Comparison of ENCODE assay signal across 8 mouse cellular contexts in the genomic region with DNA sequence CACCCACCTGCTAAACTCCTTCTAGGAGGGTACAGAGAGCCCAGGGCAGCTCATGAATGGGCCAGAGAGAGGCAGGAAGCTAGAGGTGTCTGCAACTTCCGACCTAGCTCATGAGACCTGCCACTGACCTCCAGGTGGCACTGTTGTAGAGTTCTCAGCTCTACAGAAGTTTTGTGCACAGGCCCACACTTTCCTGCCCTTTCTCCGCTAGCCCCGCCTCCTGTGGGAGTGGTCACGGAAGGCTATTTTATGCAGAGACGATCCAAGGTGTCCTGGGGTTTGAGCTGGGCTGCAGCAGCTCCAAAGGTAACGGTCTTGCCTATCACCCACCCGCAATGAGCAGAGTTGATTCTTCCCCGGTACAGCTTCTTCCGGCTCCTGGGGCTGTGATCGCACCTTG. TPM values are rescaled to one million over a fixed set of nuclear protein-coding genes. Genes with fewer than 3 reads are reported as not detected.
DNase-seq lines count a peak whose midpoint lies in the region; ATAC-seq lines count a peak whose summit lies in the region.

No protein-coding gene starts in this region.

- H3K9ac ChIP-seq in forebrain, embryonic 14.5 days (ENCODE audit: low read length) = no peak overlapping the region
- H3K9ac ChIP-seq in stomach, embryonic 14.5 days (replicated peaks; ENCODE audit: low read depth, low read length) = no peak overlapping the region

- H3K9me3 ChIP-seq in forebrain, embryonic 14.5 days (replicated peaks; ENCODE audit: control insufficient read depth, low read length) = no peaks in the 10 kb centered on the region
- H3K9me3 ChIP-seq in stomach, embryonic 14.5 days (ENCODE audit: control insufficient read depth, low read depth, low read length) = no peaks in the 10 kb centered on the region; the same call in 1 of the 2 replicates

- 9% methylated on average over 10 of the region's 10 CpGs for WGBS in forebrain, embryonic 14.5 days
- WGBS in stomach, embryonic 14.5 days = 9% methylated on average over 10 of the region's 10 CpGs

- no peak for ATAC-seq in forebrain, embryonic 14.5 days
- ATAC-seq in hematopoietic stem cell, adult 5-6 weeks (replicated peaks in 1 of 2; ENCODE audit: insufficient read depth in 1 of 2, low FRiP score in 2 of 2, low TSS enrichment in 1 of 2, low read depth in 1 of 2, poor library complexity in 2 of 2, severe bottlenecking in 2 of 2) = peak; percentile 97 to 98
- peak; percentile 93 for ATAC-seq in megakaryocyte-erythroid progenitor cell, adult 5-6 weeks (replicated peaks; ENCODE audit: low FRiP score, low TSS enrichment, poor library complexity, severe bottlenecking)
- ATAC-seq in stomach, embryonic 14.5 days (ENCODE audit: insufficient number of reproducible peaks, insufficient read depth, low FRiP score, low read depth) = peak; percentile 83; the same call in 1 of the 2 replicates

- H3K4me1 ChIP-seq in forebrain, embryonic 14.5 days (ENCODE audit: control insufficient read depth, insufficient read depth, low read length) = no peaks in the 10 kb centered on the region
- H3K4me1 ChIP-seq in stomach, embryonic 14.5 days (ENCODE audit: control insufficient read depth, insufficient read depth, low read length) = no peaks in the 10 kb centered on the region

- peak; percentile 51 for DNase-seq in layer of hippocampus, adult 9-11 months
- no peak for DNase-seq in layer of hippocampus, adult 8-10 months (ENCODE audit: low spot score in 2 of 2)
- DNase-seq in adrenal gland, postnatal 36 days = peak; percentile 85 to 91
- peak; percentile 70 for DNase-seq in forebrain, embryonic 14.5 days (ENCODE audit: low spot score)
- peak; percentile 44 to 55 for DNase-seq in layer of hippocampus, postnatal 10 days (ENCODE audit: low spot score in 2 of 2)

- H3K27me3 ChIP-seq in forebrain, embryonic 14.5 days (replicated peaks; ENCODE audit: control insufficient read depth, insufficient read depth, low read length) = no peaks in the 10 kb centered on the region; the same call in 1 of the 2 replicates
- H3K27me3 ChIP-seq in stomach, embryonic 14.5 days (ENCODE audit: control insufficient read depth, insufficient read depth, low read length) = no peaks in the 10 kb centered on the region

- H3K4me2 ChIP-seq in forebrain, embryonic 14.5 days (ENCODE audit: low read length) = peak overlapping the region; percentile 24; the same call in 1 of the 2 replicates
- H3K4me2 ChIP-seq in stomach, embryonic 14.5 days (replicated peaks; ENCODE audit: low read depth, low read length) = peak overlapping the region; percentile 29; the same call in 1 of the 2 replicates

- no peak overlapping the region for H3K4me3 ChIP-seq in forebrain, embryonic 14.5 days (ENCODE audit: low read depth, low read length)
- peak overlapping the region; percentile 11; the same call in 1 of the 2 replicates for H3K4me3 ChIP-seq in stomach, embryonic 14.5 days (ENCODE audit: low read depth, low read length)

- H3K27ac ChIP-seq in forebrain, embryonic 14.5 days (ENCODE audit: low read depth, low read length) = no peak overlapping the region
- no peak overlapping the region for H3K27ac ChIP-seq in stomach, embryonic 14.5 days (ENCODE audit: low read length)

- H3K36me3 ChIP-seq in forebrain, embryonic 14.5 days (ENCODE audit: control insufficient read depth, insufficient read depth, low read length) = no peaks in the 10 kb centered on the region
- H3K36me3 ChIP-seq in stomach, embryonic 14.5 days (ENCODE audit: control insufficient read depth, insufficient read depth, low read length) = no peaks in the 10 kb centered on the region

RNA-seq across cellular contexts. Expression of a gene that starts 20.1 kb away (rescaled TPM):
- total RNA-seq in layer of hippocampus, adult 8-10 months (2022) = 10 to 100 TPM; 25.5 to 34.0 (median 30.5) TPM
- 10 to 100 TPM; 65.8 to 69.2 TPM for total RNA-seq in adrenal gland, postnatal 36 days (2021)
- polyA plus RNA-seq in forebrain, embryonic 14.5 days (2014; fragmentation: Nextera tagmentation; extraction: Ambion mirVana) = 56.6 and 59.4 TPM in 2 replicates
- total RNA-seq in hematopoietic stem cell, adult 5-6 weeks (2017) = 7.9 and 16.1 TPM in 2 replicates
- total RNA-seq in layer of hippocampus, postnatal 10 days (2021) = 10 to 100 TPM; 30.0 to 31.7 TPM
- 32.1 and 33.8 TPM in 2 replicates for total RNA-seq in megakaryocyte-erythroid progenitor cell, adult 5-6 weeks (2014; fragmentation: Nextera tagmentation)
- total RNA-seq in megakaryocyte-erythroid progenitor cell, adult 5-6 weeks (2017) = 8.8 and 14.8 TPM in 2 replicates
- polyA plus RNA-seq in stomach, embryonic 14.5 days (2014; fragmentation: Nextera tagmentation; extraction: Ambion mirVana) = 107 and 108 TPM in 2 replicates

RNA-seq across cellular contexts. Expression of a gene that starts 20.1 kb away (rescaled TPM):
- 10 to 100 TPM; 13.0 to 17.7 (median 16.4) TPM for total RNA-seq in layer of hippocampus, adult 8-10 months (2022)
- 1 to 10 TPM; 7.9 to 9.4 TPM for total RNA-seq in adrenal gland, postnatal 36 days (2021)
- 8.9 and 10.5 TPM in 2 replicates for polyA plus RNA-seq in forebrain, embryonic 14.5 days (2014; fragmentation: Nextera tagmentation; extraction: Ambion mirVana)
- total RNA-seq in hematopoietic stem cell, adult 5-6 weeks (2017) = 0.94 TPM in 1 of 2 replicates, not detected in the other
- total RNA-seq in layer of hippocampus, postnatal 10 days (2021) = 10 to 100 TPM; 11.0 to 11.9 TPM
- 2.3 and 3.1 TPM in 2 replicates for total RNA-seq in megakaryocyte-erythroid progenitor cell, adult 5-6 weeks (2014; fragmentation: Nextera tagmentation)
- 4.0 and 6.6 TPM in 2 replicates for total RNA-seq in megakaryocyte-erythroid progenitor cell, adult 5-6 weeks (2017)
- polyA plus RNA-seq in stomach, embryonic 14.5 days (2014; fragmentation: Nextera tagmentation; extraction: Ambion mirVana) = 9.5 and 13.7 TPM in 2 replicates

RNA-seq across cellular contexts. Expression of a gene that starts 21.8 kb away (rescaled TPM):
- 10 to 100 TPM; 48.6 to 50.9 (median 49.8) TPM for total RNA-seq in layer of hippocampus, adult 8-10 months (2022)
- total RNA-seq in adrenal gland, postnatal 36 days (2021) = 10 to 100 TPM; 65.3 to 78.7 TPM
- polyA plus RNA-seq in forebrain, embryonic 14.5 days (2014; fragmentation: Nextera tagmentation; extraction: Ambion mirVana) = 101 and 110 TPM in 2 replicates
- total RNA-seq in hematopoietic stem cell, adult 5-6 weeks (2017) = 47.8 and 56.2 TPM in 2 replicates
- total RNA-seq in layer of hippocampus, postnatal 10 days (2021) = 10 to 100 TPM; 49.9 to 59.2 TPM
- 200 and 273 TPM in 2 replicates for total RNA-seq in megakaryocyte-erythroid progenitor cell, adult 5-6 weeks (2014; fragmentation: Nextera tagmentation)
- 118 and 136 TPM in 2 replicates for total RNA-seq in megakaryocyte-erythroid progenitor cell, adult 5-6 weeks (2017)
- 94.0 and 96.9 TPM in 2 replicates for polyA plus RNA-seq in stomach, embryonic 14.5 days (2014; fragmentation: Nextera tagmentation; extraction: Ambion mirVana)

RNA-seq across cellular contexts. Expression of a gene that starts 21.8 kb away (rescaled TPM):
- 10 to 100 TPM; 87.6 to 97.3 (median 92.2) TPM for total RNA-seq in layer of hippocampus, adult 8-10 months (2022)
- 10 to 100 TPM; 53.0 to 63.1 TPM for total RNA-seq in adrenal gland, postnatal 36 days (2021)
- polyA plus RNA-seq in forebrain, embryonic 14.5 days (2014; fragmentation: Nextera tagmentation; extraction: Ambion mirVana) = 17.9 and 23.3 TPM in 2 replicates
- 31.6 and 35.0 TPM in 2 replicates for total RNA-seq in hematopoietic stem cell, adult 5-6 weeks (2017)
- 10 to 100 TPM; 74.3 to 85.0 TPM for total RNA-seq in layer of hippocampus, postnatal 10 days (2021)
- total RNA-seq in megakaryocyte-erythroid progenitor cell, adult 5-6 weeks (2014; fragmentation: Nextera tagmentation) = 30.4 and 34.5 TPM in 2 replicates
- total RNA-seq in megakaryocyte-erythroid progenitor cell, adult 5-6 weeks (2017) = 23.9 and 55.9 TPM in 2 replicates
- 22.4 and 24.5 TPM in 2 replicates for polyA plus RNA-seq in stomach, embryonic 14.5 days (2014; fragmentation: Nextera tagmentation; extraction: Ambion mirVana)

RNA-seq across cellular contexts. Expression of a gene that starts 21.8 kb away (rescaled TPM):
- 100 to 1,000 TPM; 155 to 193 (median 170) TPM for total RNA-seq in layer of hippocampus, adult 8-10 months (2022)
- total RNA-seq in adrenal gland, postnatal 36 days (2021) = 100 to 1,000 TPM; 159 to 191 TPM
- 51.3 and 71.4 TPM in 2 replicates for polyA plus RNA-seq in forebrain, embryonic 14.5 days (2014; fragmentation: Nextera tagmentation; extraction: Ambion mirVana)
- total RNA-seq in hematopoietic stem cell, adult 5-6 weeks (2017) = 72.9 and 77.5 TPM in 2 replicates
- total RNA-seq in layer of hippocampus, postnatal 10 days (2021) = 100 to 1,000 TPM; 146 to 147 TPM
- 164 and 201 TPM in 2 replicates for total RNA-seq in megakaryocyte-erythroid progenitor cell, adult 5-6 weeks (2014; fragmentation: Nextera tagmentation)
- total RNA-seq in megakaryocyte-erythroid progenitor cell, adult 5-6 weeks (2017) = 78.1 and 79.4 TPM in 2 replicates
- 86.6 and 88.1 TPM in 2 replicates for polyA plus RNA-seq in stomach, embryonic 14.5 days (2014; fragmentation: Nextera tagmentation; extraction: Ambion mirVana)

Comparison
In these comparisons a context has a peak if more than half of its experiments do, and no peak if none do; other contexts are left out.
1. DNase-seq: peak in layer of hippocampus, adult 9-11 months (single experiment), adrenal gland, postnatal 36 days (2 of 2), forebrain, embryonic 14.5 days (single experiment) and layer of hippocampus, postnatal 10 days (2 of 2); none in layer of hippocampus, adult 8-10 months (0 of 2).